Mouse (Mus musculus) intestine, embryonic 16.5 days (tissue): ENCODE data around the gene Sema3d. TPM values are rescaled to one million over a fixed set of nuclear protein-coding genes. Genes with fewer than 3 reads are reported as not detected.

Experiments
- ATAC-seq: fragments of 200-750 bp; cut with Nextera tagmentation; 2 replicates; pipeline ENCODE4 v1.8.0; 2017; ENCODE audit warnings: moderate TSS enrichment, moderate library complexity
- H3K27ac ChIP-seq: fragments of 300-500 bp; sonication (generic); 2 replicates; pipeline ENCODE4 v1.5.1; 2014; ENCODE audit warnings: mild to moderate bottlenecking, low read length
- H3K27me3 ChIP-seq: fragments of 300-500 bp; sonication (generic); replicated peaks from 2 replicates; pipeline ENCODE4 v1.6.1; 2014; ENCODE audit warnings: low read length, control low read depth, mixed read lengths; ENCODE audit not compliant: control insufficient read depth, insufficient read depth
- H3K36me3 ChIP-seq: fragments of 300-500 bp; sonication (generic); 2 replicates; pipeline ENCODE4 v1.6.1; 2014; ENCODE audit warnings: low read length, control low read depth; ENCODE audit not compliant: control insufficient read depth, insufficient read depth
- H3K4me1 ChIP-seq: fragments of 300-500 bp; sonication (generic); 2 replicates; pipeline ENCODE4 v1.6.1; 2014; ENCODE audit warnings: low read length, control low read depth, mixed read lengths; ENCODE audit not compliant: control insufficient read depth, insufficient read depth
- H3K4me2 ChIP-seq: fragments of 300-500 bp; sonication (generic); 2 replicates; pipeline ENCODE4 v1.6.1; 2014; ENCODE audit warnings: low read depth, low read length, control low read depth
- H3K4me3 ChIP-seq: fragments of 300-500 bp; sonication (generic); 2 replicates; pipeline ENCODE4 v1.5.1; 2014; ENCODE audit warnings: mild to moderate bottlenecking, low read length
- H3K9ac ChIP-seq: fragments of 300-500 bp; sonication (generic); 2 replicates; pipeline ENCODE4 v1.6.1; 2014; ENCODE audit warnings: low read depth, low read length
- H3K9me3 ChIP-seq: fragments of 300-500 bp; sonication (generic); 2 replicates; pipeline ENCODE4 v1.6.1; 2016; ENCODE audit warnings: low read length, control low read depth; ENCODE audit not compliant: control insufficient read depth
- WGBS: fragments of 180-500 bp; shearing (Covaris S2); extraction: QIAGEN DNeasy Blood & Tissue Kit; methylation state at CpG from one replicate; pipeline ENCODE4 v1.1.7; 2014; 5-methylcytosine and 5-hydroxymethylcytosine counted together
- polyA plus RNA-seq: library from polyadenylated mRNA; unstranded; fragments of >200 nt; fragmentation: Nextera tagmentation; extraction: Ambion mirVana; gene quantifications from 2 replicates; pipeline ENCODE4 v1.2.1, GENCODE M21; 2015

Sema3d gene
- polyA plus RNA-seq, 1 experiment from 2014 or later = 7.3 TPM

DNA sequence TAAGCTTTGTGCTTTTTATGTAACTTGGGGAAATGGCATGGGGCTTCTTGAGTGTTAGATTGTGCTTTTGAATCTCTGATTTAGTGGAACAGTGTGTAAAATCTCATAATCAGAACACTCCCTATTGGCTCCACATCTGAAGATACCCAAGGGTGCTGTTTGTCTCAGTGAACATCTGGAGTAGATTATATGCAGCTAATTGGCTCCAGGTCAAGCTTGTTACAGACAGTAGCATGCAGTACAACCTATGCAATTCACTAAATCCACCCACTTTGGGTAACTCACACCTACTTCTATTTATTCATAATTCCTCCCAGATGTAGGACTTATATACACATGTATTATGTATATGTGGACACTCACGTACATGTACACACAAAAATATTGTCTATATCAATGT lies 58.6 kb downstream of the Sema3d start:
- H3K4me2 ChIP-seq = no peak overlapping the region
- no peaks in the 10 kb centered on the region for H3K9me3 ChIP-seq
- no peak overlapping the region for H3K27ac ChIP-seq
- H3K27me3 ChIP-seq = no peaks in the 10 kb centered on the region
- no peak overlapping the region for H3K4me3 ChIP-seq
- no peaks in the 10 kb centered on the region for H3K4me1 ChIP-seq
- no peaks in the 10 kb centered on the region for H3K36me3 ChIP-seq
- WGBS = 79% methylated on average over 1 of the region's 1 CpGs
- no peak overlapping the region for H3K9ac ChIP-seq
- no peak for ATAC-seq

GRCm38 (mm10) chr5:12442176-12443105 lies 59.3 kb downstream of the Sema3d start:
- Histone ChIP-seq H3K4me3 (no peak overlapping the region), H3K4me2 (no peak overlapping the region), H3K9me3 (no peaks in the 10 kb centered on the region), H3K36me3 (no peaks in the 10 kb centered on the region), H3K27me3 (no peaks in the 10 kb centered on the region), H3K27ac (no peak overlapping the region), H3K4me1 (no peaks in the 10 kb centered on the region), H3K9ac (no peak overlapping the region)
- 72% methylated on average over 7 of the region's 7 CpGs for WGBS
- no peak for ATAC-seq

- no peaks in the 10 kb centered on the region for H3K4me1 ChIP-seq
- no peaks in the 10 kb centered on the region for H3K27me3 ChIP-seq
- H3K36me3 ChIP-seq = no peaks in the 10 kb centered on the region
- H3K27ac ChIP-seq = no peak overlapping the region
- no peak overlapping the region for H3K4me2 ChIP-seq
- H3K9ac ChIP-seq = no peak overlapping the region
- ATAC-seq = no peak
- no peaks in the 10 kb centered on the region for H3K9me3 ChIP-seq
- H3K4me3 ChIP-seq = no peak overlapping the region
- WGBS = 88% methylated on average over 4 of the region's 4 CpGs
These were observed 67.9 kb downstream of the Sema3d start for GRCm38 (mm10) chr5:12451089-12451488.

DNA sequence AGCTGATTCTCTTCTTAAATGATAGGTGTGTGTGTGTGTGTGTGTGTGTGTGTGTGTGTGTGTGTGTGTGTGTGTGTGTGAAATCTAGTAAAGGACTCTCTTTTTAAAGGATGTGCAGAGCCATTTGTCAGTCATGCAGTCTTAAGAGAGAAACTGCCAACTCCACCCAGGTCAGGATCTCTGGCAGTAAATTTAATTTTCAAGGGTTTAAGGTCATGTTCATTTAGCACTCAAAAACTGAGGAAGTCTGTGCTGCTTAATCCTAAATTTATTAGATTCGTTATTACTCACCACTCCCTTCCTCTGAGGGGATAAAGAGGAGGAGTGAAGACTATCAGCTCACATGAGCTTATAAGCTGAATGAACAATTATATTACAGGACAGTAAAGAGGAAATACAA lies 71.8 kb downstream of the Sema3d start:
- Histone ChIP-seq H3K36me3 (no peaks in the 10 kb centered on the region), H3K27me3 (no peaks in the 10 kb centered on the region), H3K27ac (no peak overlapping the region), H3K9ac (no peak overlapping the region), H3K4me1 (no peaks in the 10 kb centered on the region), H3K9me3 (no peaks in the 10 kb centered on the region), H3K4me3 (no peak overlapping the region), H3K4me2 (no peak overlapping the region)
- no peak for ATAC-seq
- 65% methylated on average over 1 of the region's 1 CpGs for WGBS

- Histone ChIP-seq H3K4me1 (no peaks in the 10 kb centered on the region), H3K36me3 (no peaks in the 10 kb centered on the region), H3K9ac (no peak overlapping the region), H3K27ac (no peak overlapping the region), H3K4me3 (no peak overlapping the region), H3K9me3 (no peaks in the 10 kb centered on the region), H3K27me3 (no peaks in the 10 kb centered on the region), H3K4me2 (no peak overlapping the region)
- no peak for ATAC-seq
- 70% methylated on average over 1 of the region's 1 CpGs for WGBS
These were observed 74.3 kb downstream of the Sema3d start for GRCm38 (mm10) chr5:12457509-12457908.

DNA sequence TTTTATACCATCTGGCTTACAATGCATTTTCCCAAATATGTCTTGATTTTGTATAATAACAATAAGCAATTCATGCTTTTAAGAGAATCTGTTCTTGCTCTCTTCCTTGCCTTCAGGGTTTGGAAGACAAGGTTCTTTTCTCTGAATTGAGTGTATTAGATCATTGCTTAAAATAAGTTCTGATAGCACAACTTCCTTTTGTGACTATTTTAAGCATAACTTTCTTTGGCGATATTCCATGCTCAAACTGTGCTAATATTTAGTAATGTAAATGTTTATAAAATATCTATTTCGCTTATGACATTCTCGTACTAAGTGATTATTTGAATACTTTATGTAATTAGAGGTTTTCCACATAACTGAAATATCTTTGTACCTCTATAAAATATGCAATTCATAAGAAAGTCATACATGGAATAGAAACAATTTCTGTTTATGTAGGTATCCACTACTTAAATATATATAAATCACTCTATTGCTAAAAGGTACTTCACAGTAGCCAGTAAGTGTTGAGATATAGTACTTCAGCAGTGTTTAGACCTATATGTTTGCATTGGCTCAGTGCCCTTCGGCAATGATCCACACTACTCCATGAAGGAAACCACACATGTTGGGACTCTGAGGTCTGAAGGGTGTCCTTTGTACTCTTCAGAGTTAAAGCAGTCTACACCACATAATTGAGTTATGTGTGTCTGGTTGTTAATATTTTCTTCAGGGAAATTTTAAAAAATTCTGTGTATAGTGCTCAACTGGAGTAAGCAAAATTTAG lies 84.6 kb downstream of the Sema3d start:
- Histone ChIP-seq H3K27me3 (no peaks in the 10 kb centered on the region), H3K27ac (no peak overlapping the region), H3K36me3 (no peaks in the 10 kb centered on the region), H3K9ac (no peak overlapping the region), H3K4me1 (no peaks in the 10 kb centered on the region), H3K9me3 (no peaks in the 10 kb centered on the region), H3K4me2 (no peak overlapping the region), H3K4me3 (no peak overlapping the region)
- peak; percentile 74 for ATAC-seq
- 49% methylated on average over 4 of the region's 4 CpGs for WGBS

- H3K27me3 ChIP-seq = no peaks in the 10 kb centered on the region
- H3K9me3 ChIP-seq = no peaks in the 10 kb centered on the region
- no peak overlapping the region for H3K27ac ChIP-seq
- no peak for ATAC-seq
- H3K9ac ChIP-seq = no peak overlapping the region
- H3K4me2 ChIP-seq = no peak overlapping the region
- no peak overlapping the region for H3K4me3 ChIP-seq
- H3K4me1 ChIP-seq = no peaks in the 10 kb centered on the region
- WGBS = 69% methylated on average over 5 of the region's 5 CpGs
- no peaks in the 10 kb centered on the region for H3K36me3 ChIP-seq
These were observed 91.9 kb downstream of the Sema3d start for GRCm38 (mm10) chr5:12474904-12475638.

GRCm38 (mm10) chr5:12475639-12475916 lies 92.4 kb downstream of the Sema3d start:
- H3K9ac ChIP-seq = no peak overlapping the region
- no peak overlapping the region for H3K27ac ChIP-seq
- 61% methylated on average over 4 of the region's 4 CpGs for WGBS
- H3K4me1 ChIP-seq = no peaks in the 10 kb centered on the region
- no peaks in the 10 kb centered on the region for H3K27me3 ChIP-seq
- no peaks in the 10 kb centered on the region for H3K36me3 ChIP-seq
- no peak overlapping the region for H3K4me3 ChIP-seq
- no peak overlapping the region for H3K4me2 ChIP-seq
- ATAC-seq = no peak
- H3K9me3 ChIP-seq = no peaks in the 10 kb centered on the region

DNA sequence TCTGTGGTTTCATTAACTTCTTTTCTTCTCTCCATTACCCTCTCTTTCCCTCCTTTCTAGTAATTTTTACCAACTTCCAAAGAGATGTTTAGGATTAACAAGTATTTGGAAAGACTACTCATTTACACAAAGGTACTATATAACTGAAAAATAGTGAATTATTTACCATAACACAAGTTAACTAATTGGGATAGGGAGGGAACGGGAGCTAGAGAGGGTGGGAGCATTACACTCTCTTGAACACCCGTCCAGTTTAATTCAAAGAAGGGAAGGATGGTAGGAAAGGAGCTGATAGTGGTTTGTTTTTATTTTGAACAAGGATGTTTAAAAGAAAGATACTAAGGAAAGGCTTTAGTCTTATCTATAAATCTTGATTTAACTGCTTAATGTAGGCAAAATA lies 104.7 kb downstream of the Sema3d start:
- H3K9me3 ChIP-seq = no peaks in the 10 kb centered on the region
- H3K9ac ChIP-seq = no peak overlapping the region
- ATAC-seq = no peak
- 71% methylated on average over 2 of the region's 2 CpGs for WGBS
- H3K27me3 ChIP-seq = no peaks in the 10 kb centered on the region
- no peak overlapping the region for H3K4me3 ChIP-seq
- no peak overlapping the region for H3K4me2 ChIP-seq
- H3K36me3 ChIP-seq = no peaks in the 10 kb centered on the region
- H3K27ac ChIP-seq = no peak overlapping the region
- H3K4me1 ChIP-seq = no peaks in the 10 kb centered on the region
